Mouse (Mus musculus): ENCODE data around the gene Nags. TPM values are rescaled to one million over a fixed set of nuclear protein-coding genes. Genes with fewer than 3 reads are reported as not detected.

Gene Nags
- total and polyA plus RNA-seq, 3 experiments, result 5.4 to 9.7 TPM; not detected in 1

GRCm38 (mm10) chr11:102184253-102184645 lies 38.9 kb downstream of the Nags start:
- peak overlapping the region; percentile 50 for H3K27ac ChIP-seq (ENCODE audit: control insufficient read depth, low read depth, low read length)
- peak; percentile 67 for DNase-seq (ENCODE audit: low read depth, low spot score)
- peak overlapping the region; percentile 82 to 90 for H3K4me3 ChIP-seq (ENCODE audit: control insufficient read depth in 1 of 2, insufficient read depth in 1 of 2, low read depth in 2 of 2, low read length in 2 of 2)
- H3K36me3 ChIP-seq (ENCODE audit: control insufficient read depth in 1 of 2, insufficient read depth in 2 of 2, low read length in 2 of 2), result peaks cover 28 to 41% of the 10 kb centered on the region in 2 experiments
- H3K27me3 ChIP-seq (ENCODE audit: control insufficient read depth in 1 of 2, insufficient read depth in 2 of 2, low read length in 2 of 2), result no peaks in the 10 kb centered on the region
- peaks cover 41% of the 10 kb centered on the region for H3K79me2 ChIP-seq (ENCODE audit: control insufficient read depth, insufficient read depth, low read length, poor library complexity)
- no peaks in the 10 kb centered on the region for H3K9me3 ChIP-seq (replicated peaks; ENCODE audit: insufficient read depth, low read length)
- peaks cover 2 to 19% of the 10 kb centered on the region in 2 experiments for H3K4me1 ChIP-seq (ENCODE audit: control insufficient read depth in 1 of 2, insufficient read depth in 2 of 2, low read length in 2 of 2)
- peak overlapping the region; percentile 96 for H3K9ac ChIP-seq (ENCODE audit: control insufficient read depth, low read depth, low read length, poor library complexity, severe bottlenecking)
- TF ChIP-seq SMC3 (IDR thresholded peaks at IDR 0.05; ENCODE audit: low read depth, low read length) (no peak), TAL1 (IDR thresholded peaks at IDR 0.05; ENCODE audit: low read length) (no peak), MYC (IDR thresholded peaks at IDR 0.05; ENCODE audit: low read depth, low read length) (peak; percentile 55), USF1 (IDR thresholded peaks at IDR 0.05; ENCODE audit: low read depth, low read length) (no peak), ETS1 (IDR thresholded peaks at IDR 0.05; ENCODE audit: low read depth, low read length) (no peak), RCOR1 (IDR thresholded peaks at IDR 0.05; ENCODE audit: low read depth, low read length) (no peak), ZNF384 (IDR thresholded peaks at IDR 0.05; ENCODE audit: low read depth, low read length) (no peak), POLR2AphosphoS2 (IDR thresholded peaks at IDR 0.05; ENCODE audit: low read length) (no peak), KAT2A (conservative IDR thresholded peaks at IDR 0.05; ENCODE audit: low read depth, low read length) (no peak), HCFC1 (IDR thresholded peaks at IDR 0.05; ENCODE audit: low read depth, low read length) (no peak), MAFK (IDR thresholded peaks at IDR 0.05; ENCODE audit: borderline replicate concordance, low read depth, low read length) (no peak), RAD21 (IDR thresholded peaks at IDR 0.05; ENCODE audit: low read depth, low read length) (no peak), NRF1 (IDR thresholded peaks at IDR 0.05; ENCODE audit: insufficient read depth, low read depth, low read length, poor library complexity, severe bottlenecking) (no peak), TCF12 (IDR thresholded peaks at IDR 0.05; ENCODE audit: low read depth, low read length) (no peak), ZMIZ1 (IDR thresholded peaks at IDR 0.05; ENCODE audit: low read depth, low read length) (no peak), ZKSCAN1 (IDR thresholded peaks at IDR 0.05; ENCODE audit: low read depth, low read length) (no peak), CHD1 (IDR thresholded peaks at IDR 0.05; ENCODE audit: low read depth, low read length) (no peak), GABPA (IDR thresholded peaks at IDR 0.05; ENCODE audit: low read depth, low read length) (no peak), POLR2A (IDR thresholded peaks at IDR 0.05; ENCODE audit: control insufficient read depth in 1 of 2, insufficient read depth in 1 of 2, low read depth in 1 of 2, low read length in 2 of 2, poor library complexity in 1 of 2) (no peak), UBTF (IDR thresholded peaks at IDR 0.05; ENCODE audit: borderline replicate concordance, insufficient read depth, low read depth, low read length) (no peak), NELFE (IDR thresholded peaks at IDR 0.05; ENCODE audit: low read depth, low read length) (no peak), BHLHE40 (IDR thresholded peaks at IDR 0.05; ENCODE audit: borderline replicate concordance, low read depth, low read length) (no peak), GATA1 (IDR thresholded peaks at IDR 0.05; ENCODE audit: low read depth, low read length) (no peak), SIN3A (IDR thresholded peaks at IDR 0.05; ENCODE audit: low read length) (peak; percentile 27; the same call in 1 of the 2 replicates), MYB (IDR thresholded peaks at IDR 0.05; ENCODE audit: low read depth, low read length) (no peak), MEF2A (IDR thresholded peaks at IDR 0.05; ENCODE audit: extremely low read depth, insufficient replicate concordance, low read depth, low read length, poor library complexity, severe bottlenecking) (no peak), E2F4 (IDR thresholded peaks at IDR 0.05; ENCODE audit: borderline replicate concordance, low read depth, low read length) (no peak), MAX (IDR thresholded peaks at IDR 0.05; ENCODE audit: low read length) (peak; percentile 11; the same call in 1 of the 2 replicates), CHD2 (IDR thresholded peaks at IDR 0.05; ENCODE audit: low read length) (no peak), MXI1 (IDR thresholded peaks at IDR 0.05; ENCODE audit: low read depth, low read length) (peak; percentile 70), TBP (IDR thresholded peaks at IDR 0.05; ENCODE audit: low read depth, low read length) (no peak), ZC3H11A (IDR thresholded peaks at IDR 0.05; ENCODE audit: low read depth, low read length) (no peak), POLR2AphosphoS5 (IDR thresholded peaks at IDR 0.05; ENCODE audit: borderline replicate concordance, low read depth, low read length) (no peak), ELF1 (IDR thresholded peaks at IDR 0.05; ENCODE audit: low read depth, low read length) (no peak), USF2 (IDR thresholded peaks at IDR 0.05; ENCODE audit: borderline replicate concordance in 1 of 2, insufficient read depth in 1 of 2, low read depth in 1 of 2, low read length in 2 of 2) (no peak), CTCF (IDR thresholded peaks at IDR 0.05 in 2 of 3, conservative IDR thresholded peaks at IDR 0.05 in 1 of 3; ENCODE audit: control insufficient read depth in 1 of 3, insufficient read depth in 1 of 3, low read depth in 2 of 3, low read length in 3 of 3, poor library complexity in 1 of 3, severe bottlenecking in 1 of 3) (no peak), EP300 (IDR thresholded peaks at IDR 0.05; ENCODE audit: low read depth in 1 of 2, low read length in 2 of 2) (no peak), MAZ (IDR thresholded peaks at IDR 0.05; ENCODE audit: low read depth, low read length) (0 out of 2 replicates have a peak, but pooled peaks have one; percentile 22)

Measured in MEL (cell line).